ENCODE assay signal across 8 mouse cellular contexts in the genomic region with DNA sequence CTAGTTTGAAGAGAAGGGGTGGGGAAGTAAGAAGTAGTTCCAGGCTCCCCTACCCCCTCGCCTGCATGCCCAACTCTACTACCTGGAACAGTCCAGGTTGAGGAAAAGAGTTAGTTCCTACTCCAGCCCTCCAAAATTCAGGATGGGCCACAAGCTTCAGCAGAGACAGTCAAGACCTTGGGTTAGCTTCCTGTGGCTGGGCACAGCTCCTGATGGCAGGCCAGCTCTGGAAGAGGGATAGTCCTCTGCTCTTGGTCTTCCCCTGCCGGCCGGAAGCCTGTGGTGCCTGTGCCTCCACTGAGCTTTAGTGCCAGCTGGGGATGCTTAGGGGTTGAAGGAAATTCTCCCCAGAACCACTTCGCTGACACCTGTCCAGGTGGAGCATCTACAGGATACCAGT. TPM values are rescaled to one million over a fixed set of nuclear protein-coding genes. Genes with fewer than 3 reads are reported as not detected.
A peak's percentile ranks its signal among the peaks of the same experiment; 100 is the strongest.
DNase-seq lines count a peak whose midpoint lies in the region; ATAC-seq and TF ChIP-seq lines count a peak whose summit lies in the region.

No protein-coding gene starts in this region.

- H3K4me1 ChIP-seq in lung, adult 2 months (ENCODE audit: control insufficient read depth, insufficient read depth, low read length) = no peaks in the 10 kb centered on the region
- H3K4me1 ChIP-seq in forebrain, embryonic 14.5 days (ENCODE audit: control insufficient read depth, insufficient read depth, low read length) = no peaks in the 10 kb centered on the region
- H3K4me1 ChIP-seq in limb, embryonic 11.5 days (ENCODE audit: control insufficient read depth, insufficient read depth, low read length) = 0 out of 2 replicates have a peak, but pooled peaks cover 3% of the 10 kb centered on the region
- 0 out of 2 replicates have a peak, but pooled peaks cover 6% of the 10 kb centered on the region for H3K4me1 ChIP-seq in neural tube, embryonic 13.5 days (replicated peaks)

- no peaks in the 10 kb centered on the region for H3K27me3 ChIP-seq in forebrain, embryonic 14.5 days (replicated peaks; ENCODE audit: control insufficient read depth, insufficient read depth, low read length)
- H3K27me3 ChIP-seq in limb, embryonic 11.5 days (ENCODE audit: control insufficient read depth, insufficient read depth, low read length) = peaks cover 14% of the 10 kb centered on the region
- peaks cover 44% of the 10 kb centered on the region for H3K27me3 ChIP-seq in neural tube, embryonic 13.5 days

- no peak overlapping the region for H3K27ac ChIP-seq in forebrain, embryonic 14.5 days (ENCODE audit: low read depth, low read length)
- H3K27ac ChIP-seq in limb, embryonic 11.5 days (replicated peaks; ENCODE audit: low read depth, low read length) = no peak overlapping the region
- H3K27ac ChIP-seq in neural tube, embryonic 13.5 days (replicated peaks) = no peak overlapping the region

- ATAC-seq in forebrain, embryonic 14.5 days = no peak
- 0 out of 2 replicates have a peak, but pooled peaks have one; percentile 26 for ATAC-seq in limb, embryonic 11.5 days (ENCODE audit: insufficient number of reproducible peaks, low FRiP score, low TSS enrichment, low read depth)
- ATAC-seq in neural tube, embryonic 13.5 days (ENCODE audit: low read depth) = no peak
- ATAC-seq in inflammation-experienced regulatory T-cells, adult 6 months = no peak

- no peaks in the 10 kb centered on the region for H3K36me3 ChIP-seq in forebrain, embryonic 14.5 days (ENCODE audit: control insufficient read depth, insufficient read depth, low read length)
- H3K36me3 ChIP-seq in limb, embryonic 11.5 days (ENCODE audit: control insufficient read depth, insufficient read depth, low read length) = no peaks in the 10 kb centered on the region
- H3K36me3 ChIP-seq in neural tube, embryonic 13.5 days = no peaks in the 10 kb centered on the region

- TF ChIP-seq POLR2A in lung, adult 2 months (IDR thresholded peaks at IDR 0.05; ENCODE audit: borderline replicate concordance, extremely low read depth, low read depth, low read length) = no peak

- 28% methylated on average over 4 of the region's 4 CpGs for WGBS in lung, adult 2 months
- 25% methylated on average over 4 of the region's 4 CpGs for WGBS in forebrain, embryonic 14.5 days
- WGBS in limb, embryonic 11.5 days = 11% methylated on average over 4 of the region's 4 CpGs
- 20% methylated on average over 4 of the region's 4 CpGs for WGBS in neural tube, embryonic 13.5 days

- H3K4me2 ChIP-seq in forebrain, embryonic 14.5 days (ENCODE audit: low read length) = peak overlapping the region; percentile 39; the same call in 1 of the 2 replicates
- H3K4me2 ChIP-seq in limb, embryonic 11.5 days (ENCODE audit: low read depth, severe bottlenecking) = peak overlapping the region; percentile 47
- peak overlapping the region; percentile 46 for H3K4me2 ChIP-seq in neural tube, embryonic 13.5 days

- 0 out of 2 replicates have a peak overlapping the region, but pooled peaks have one; percentile 17 for H3K9ac ChIP-seq in forebrain, embryonic 14.5 days (ENCODE audit: low read length)
- H3K9ac ChIP-seq in limb, embryonic 11.5 days (ENCODE audit: low read length) = no peak overlapping the region
- H3K9ac ChIP-seq in neural tube, embryonic 13.5 days = no peak overlapping the region

- H3K9me3 ChIP-seq in forebrain, embryonic 14.5 days (replicated peaks; ENCODE audit: control insufficient read depth, low read length) = no peaks in the 10 kb centered on the region
- H3K9me3 ChIP-seq in limb, embryonic 11.5 days (ENCODE audit: control insufficient read depth, low read length) = no peaks in the 10 kb centered on the region
- no peaks in the 10 kb centered on the region for H3K9me3 ChIP-seq in neural tube, embryonic 13.5 days

- H3K4me3 ChIP-seq in lung, adult 2 months (replicated peaks; ENCODE audit: extremely low read depth, low read depth, low read length) = peak overlapping the region; percentile 19
- H3K4me3 ChIP-seq in forebrain, embryonic 14.5 days (ENCODE audit: low read depth, low read length) = no peak overlapping the region
- H3K4me3 ChIP-seq in limb, embryonic 11.5 days (ENCODE audit: low read depth, low read length) = peak overlapping the region; percentile 19
- H3K4me3 ChIP-seq in neural tube, embryonic 13.5 days = no peak overlapping the region

- DNase-seq in lung, adult 2 months = no peak
- no peak for DNase-seq in lung, postnatal 4 days
- DNase-seq in forebrain, embryonic 14.5 days (ENCODE audit: low spot score) = no peak
- no peak for DNase-seq in limb, embryonic 11.5 days (ENCODE audit: low spot score)
- DNase-seq in thymus, postnatal 36 days = no peak
- DNase-seq in kidney, adult 18-20 months = no peak

- TF ChIP-seq CTCF in lung, adult 2 months (IDR thresholded peaks at IDR 0.05; ENCODE audit: insufficient read depth, low read length) = no peak

RNA-seq across cellular contexts. Expression of a gene that starts 0.3 kb away (rescaled TPM):
- 4.4 and 4.6 TPM in 2 replicates for polyA plus RNA-seq in lung, adult 2 months (2012; rRNA removed)
- not detected in 2 replicates for polyA plus RNA-seq in forebrain, embryonic 14.5 days (2014; fragmentation: Nextera tagmentation; extraction: Ambion mirVana)
- 0.09 and 0.13 TPM in 2 replicates for polyA plus RNA-seq in limb, embryonic 11.5 days (2014; fragmentation: Nextera tagmentation; extraction: Ambion mirVana)
- 0.25 TPM in 1 of 2 replicates, not detected in the other for polyA plus RNA-seq in neural tube, embryonic 13.5 days (2015; fragmentation: Nextera tagmentation; extraction: Ambion mirVana)
- polyA plus RNA-seq in inflammation-experienced regulatory T-cells, adult 6 months (2017; shearing (Covaris generic)) = under 1 TPM in 1 of 3 experiments, not detected in 2; 0.90 TPM

RNA-seq across cellular contexts. Expression of a gene that starts 9.1 kb away (rescaled TPM):
- polyA plus RNA-seq in lung, adult 2 months (2012; rRNA removed) = 1.4 and 1.6 TPM in 2 replicates
- polyA plus RNA-seq in forebrain, embryonic 14.5 days (2014; fragmentation: Nextera tagmentation; extraction: Ambion mirVana) = 25.3 and 38.7 TPM in 2 replicates
- polyA plus RNA-seq in limb, embryonic 11.5 days (2014; fragmentation: Nextera tagmentation; extraction: Ambion mirVana) = 1.7 and 1.9 TPM in 2 replicates
- polyA plus RNA-seq in neural tube, embryonic 13.5 days (2015; fragmentation: Nextera tagmentation; extraction: Ambion mirVana) = 41.1 and 49.7 TPM in 2 replicates
- under 1 TPM; 0.30 to 0.57 (median 0.50) TPM for polyA plus RNA-seq in inflammation-experienced regulatory T-cells, adult 6 months (2017; shearing (Covaris generic))

RNA-seq across cellular contexts. Expression of a gene that starts 12.2 kb away (rescaled TPM):
- 30.8 and 49.9 TPM in 2 replicates for polyA plus RNA-seq in lung, adult 2 months (2012; rRNA removed)
- 20.3 and 22.7 TPM in 2 replicates for polyA plus RNA-seq in forebrain, embryonic 14.5 days (2014; fragmentation: Nextera tagmentation; extraction: Ambion mirVana)
- polyA plus RNA-seq in limb, embryonic 11.5 days (2014; fragmentation: Nextera tagmentation; extraction: Ambion mirVana) = 19.0 and 19.5 TPM in 2 replicates
- polyA plus RNA-seq in neural tube, embryonic 13.5 days (2015; fragmentation: Nextera tagmentation; extraction: Ambion mirVana) = 36.9 and 38.9 TPM in 2 replicates
- 10 to 100 TPM; 17.2 to 33.1 (median 20.0) TPM for polyA plus RNA-seq in inflammation-experienced regulatory T-cells, adult 6 months (2017; shearing (Covaris generic))

RNA-seq across cellular contexts. Expression of a gene that starts 12.3 kb away (rescaled TPM):
- 1.3 and 1.6 TPM in 2 replicates for polyA plus RNA-seq in lung, adult 2 months (2012; rRNA removed)
- 0.51 TPM in 1 of 2 replicates, not detected in the other for polyA plus RNA-seq in forebrain, embryonic 14.5 days (2014; fragmentation: Nextera tagmentation; extraction: Ambion mirVana)
- 0.68 and 1.0 TPM in 2 replicates for polyA plus RNA-seq in limb, embryonic 11.5 days (2014; fragmentation: Nextera tagmentation; extraction: Ambion mirVana)
- 1.6 and 1.9 TPM in 2 replicates for polyA plus RNA-seq in neural tube, embryonic 13.5 days (2015; fragmentation: Nextera tagmentation; extraction: Ambion mirVana)
- under 1 TPM in 1 of 3 experiments, not detected in 2; 0.35 TPM for polyA plus RNA-seq in inflammation-experienced regulatory T-cells, adult 6 months (2017; shearing (Covaris generic))

RNA-seq across cellular contexts. Expression of a gene that starts 21.7 kb away (rescaled TPM):
- polyA plus RNA-seq in lung, adult 2 months (2012; rRNA removed) = 22.7 and 56.3 TPM in 2 replicates
- 2.1 and 2.8 TPM in 2 replicates for polyA plus RNA-seq in forebrain, embryonic 14.5 days (2014; fragmentation: Nextera tagmentation; extraction: Ambion mirVana)
- 1.5 and 3.0 TPM in 2 replicates for polyA plus RNA-seq in limb, embryonic 11.5 days (2014; fragmentation: Nextera tagmentation; extraction: Ambion mirVana)
- 3.3 and 7.0 TPM in 2 replicates for polyA plus RNA-seq in neural tube, embryonic 13.5 days (2015; fragmentation: Nextera tagmentation; extraction: Ambion mirVana)
- 1 to 10 TPM; 1.9 to 8.2 (median 5.2) TPM for polyA plus RNA-seq in inflammation-experienced regulatory T-cells, adult 6 months (2017; shearing (Covaris generic))

Comparison
In these comparisons a context has a peak if more than half of its experiments do, and no peak if none do; other contexts are left out.
1. H3K4me3 ChIP-seq: peak in lung, adult 2 months (single experiment) and limb, embryonic 11.5 days (single experiment); none in forebrain, embryonic 14.5 days (single experiment) and neural tube, embryonic 13.5 days (single experiment).
2. Peak in every context shown above with its lines, with median percentiles within 50 percentile points of each other: H3K4me2 ChIP-seq.